Mouse (Mus musculus): ENCODE results near the gene Rbak. TPM values are rescaled to one million over a fixed set of nuclear protein-coding genes. Genes with fewer than 3 reads are reported as not detected.
A peak's percentile ranks its signal among the peaks of the same experiment; 100 is the strongest.
"Not testable (repeated sequence)": the region's sequence is repeated elsewhere in the genome, so short reads cannot be mapped to it uniquely, and the experiment has no call there.

Gene Rbak
- total RNA-seq (2021), result 1 to 10 TPM; 6.9 to 8.6 TPM
- long read RNA-seq, experiment 1, transcript Rbak-201 (5 exons, 3,335 nt), result major isoform, 5 of 7 reads
- long read RNA-seq, experiment 1, partial matches to known transcripts, result 0 of 7 reads
- long read RNA-seq, experiment 1, other reads (novel, unspliced or antisense), result 2 of 7 reads
- long read RNA-seq, experiment 2, transcript Rbak-201 (5 exons, 3,335 nt), result major isoform, 5 of 10 reads
- long read RNA-seq, experiment 2, partial matches to known transcripts, result 0 of 10 reads
- long read RNA-seq, experiment 2, other reads (novel, unspliced or antisense), result 5 of 10 reads

- DNase-seq, result peak; percentile 89
Observed at GRCm38 (mm10) chr5:143180255-143181076, at the start of gene Rbak, which contains the start of gene Spdye4b. TSS of gene Rbak (minus strand) at chr5:143180775. TSS of gene Spdye4b (plus strand) at chr5:143181017.

GRCm38 (mm10) chr5:143226790-143227189, 46.2 kb upstream of the Rbak start, which contains the start of gene Spdye4a:
TSS of gene Spdye4a (minus strand) at chr5:143226890.
- DNase-seq, result no peak

GRCm38 (mm10) chr5:143222287-143222686, 41.7 kb upstream of the Rbak start:
- no peak for DNase-seq

- DNase-seq, result no peak
Observed at GRCm38 (mm10) chr5:143220996-143221395, 40.4 kb upstream of the Rbak start.

GRCm38 (mm10) chr5:143213832-143214231, 33.3 kb upstream of the Rbak start:
- DNase-seq, result no peak

GRCm38 (mm10) chr5:143205015-143205414, 24.4 kb upstream of the Rbak start:
- no peak for DNase-seq

GRCm38 (mm10) chr5:143196506-143196905, 15.9 kb upstream of the Rbak start:
- DNase-seq, result no peak

GRCm38 (mm10) chr5:143195166-143195565, 14.6 kb upstream of the Rbak start:
- no peak for DNase-seq

GRCm38 (mm10) chr5:143194747-143195146, 14.2 kb upstream of the Rbak start:
- DNase-seq, result not testable (repeated sequence)

GRCm38 (mm10) chr5:143192806-143193205, 12.2 kb upstream of the Rbak start:
- DNase-seq, result no peak

- DNase-seq, result not testable (repeated sequence)
Observed at GRCm38 (mm10) chr5:143188014-143188413, 7.4 kb upstream of the Rbak start.

GRCm38 (mm10) chr5:143179179-143179578, 1.4 kb downstream of the Rbak start:
- DNase-seq, result no peak

GRCm38 (mm10) chr5:143177541-143178200, 2.9 kb downstream of the Rbak start:
- DNase-seq, result no peak

GRCm38 (mm10) chr5:143175970-143176369, 4.6 kb downstream of the Rbak start:
- DNase-seq, result no peak

- DNase-seq, result no peak
Observed at GRCm38 (mm10) chr5:143165508-143166070, 15.0 kb downstream of the Rbak start.

- DNase-seq, result no peak
Observed at GRCm38 (mm10) chr5:143155534-143155933, 25.0 kb downstream of the Rbak start.

GRCm38 (mm10) chr5:143153756-143154155, 26.8 kb downstream of the Rbak start:
- DNase-seq, result no peak

GRCm38 (mm10) chr5:143150044-143150443, 30.5 kb downstream of the Rbak start:
- no peak for DNase-seq

- no peak for DNase-seq
Observed at GRCm38 (mm10) chr5:143149536-143149935, 31.0 kb downstream of the Rbak start.

GRCm38 (mm10) chr5:143148661-143149060, 31.9 kb downstream of the Rbak start:
- DNase-seq, result no peak

- DNase-seq, result no peak
Observed at GRCm38 (mm10) chr5:143147481-143147880, 33.1 kb downstream of the Rbak start, which contains the start of gene Olfr718-ps1. TSS of gene Olfr718-ps1 (minus strand) at chr5:143147581.

GRCm38 (mm10) chr5:143137580-143137979, 43.0 kb downstream of the Rbak start:
- no peak for DNase-seq

Data from gastrocnemius, postnatal 10 days (tissue).